Mouse (Mus musculus) erythroblast, adult 5-6 weeks (primary cell): ENCODE results near the gene Pparg. TPM values are rescaled to one million over a fixed set of nuclear protein-coding genes. Genes with fewer than 3 reads are reported as not detected.

Experiments used
- ATAC-seq: replicated peaks from 2 replicates; pipeline ENCODE4 v1.8.0; 2016; ENCODE audit warnings: moderate number of reproducible peaks, mild to moderate bottlenecking, moderate TSS enrichment, inconsistent platforms; ENCODE audit not compliant: poor library complexity, low FRiP score, severe bottlenecking
- total RNA-seq, 2 experiments: library from RNA; stranded (forward) in 1 of 2; stranded (reverse) in 1 of 2; fragments of 150-400 nt in 1 of 2; fragments of 200-764, 138-1000 nt in 1 of 2; gene quantifications; 2 replicates each; pipeline versions ENCODE4 v1.2.3 to v1.2.4; 2015 to 2017; ENCODE audit warnings: low replicate concordance in 2 of 2

Pparg gene
- total RNA-seq, 2 experiments from 2014 or later, result 2.9 to 3.5 TPM

DNA sequence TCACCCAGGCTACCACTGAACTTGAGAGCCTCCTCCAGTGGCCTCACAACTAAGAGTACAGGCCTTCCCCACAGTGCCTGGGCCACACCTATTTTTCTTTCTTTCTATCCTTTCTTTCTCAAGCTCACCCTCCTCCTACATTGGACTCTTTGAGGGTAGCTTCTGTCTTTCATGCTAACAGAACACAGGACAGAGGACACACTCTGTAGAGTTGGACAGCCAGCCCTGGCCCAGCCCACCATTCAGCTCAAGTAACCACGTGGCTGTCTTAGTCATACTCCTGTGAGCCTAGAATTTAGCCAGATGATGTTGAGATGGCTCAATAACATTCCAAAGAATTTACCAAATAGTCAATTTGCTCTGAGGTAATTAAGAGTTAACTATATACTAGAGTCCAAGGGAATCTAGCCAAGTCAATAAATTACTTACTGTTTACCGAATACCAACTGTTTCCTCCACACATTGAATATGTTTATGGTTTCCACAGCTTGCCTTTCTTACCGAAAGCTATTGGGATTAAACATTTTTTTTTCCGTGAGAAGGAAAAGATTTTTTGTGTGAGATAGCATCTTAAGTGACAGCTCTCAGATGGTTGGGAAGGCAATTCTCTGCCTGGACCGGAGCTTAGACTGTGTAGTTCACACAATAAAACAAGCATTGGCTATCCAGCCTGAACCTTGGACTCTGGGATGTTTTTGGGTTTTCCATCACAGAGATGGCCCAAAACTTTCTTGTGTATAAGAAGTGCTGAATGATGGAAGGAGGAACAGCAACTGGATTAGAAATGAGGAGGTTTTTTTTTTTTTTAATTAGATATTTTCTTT is 10.9 kb upstream of the Pparg start:
- no peak for ATAC-seq

DNA sequence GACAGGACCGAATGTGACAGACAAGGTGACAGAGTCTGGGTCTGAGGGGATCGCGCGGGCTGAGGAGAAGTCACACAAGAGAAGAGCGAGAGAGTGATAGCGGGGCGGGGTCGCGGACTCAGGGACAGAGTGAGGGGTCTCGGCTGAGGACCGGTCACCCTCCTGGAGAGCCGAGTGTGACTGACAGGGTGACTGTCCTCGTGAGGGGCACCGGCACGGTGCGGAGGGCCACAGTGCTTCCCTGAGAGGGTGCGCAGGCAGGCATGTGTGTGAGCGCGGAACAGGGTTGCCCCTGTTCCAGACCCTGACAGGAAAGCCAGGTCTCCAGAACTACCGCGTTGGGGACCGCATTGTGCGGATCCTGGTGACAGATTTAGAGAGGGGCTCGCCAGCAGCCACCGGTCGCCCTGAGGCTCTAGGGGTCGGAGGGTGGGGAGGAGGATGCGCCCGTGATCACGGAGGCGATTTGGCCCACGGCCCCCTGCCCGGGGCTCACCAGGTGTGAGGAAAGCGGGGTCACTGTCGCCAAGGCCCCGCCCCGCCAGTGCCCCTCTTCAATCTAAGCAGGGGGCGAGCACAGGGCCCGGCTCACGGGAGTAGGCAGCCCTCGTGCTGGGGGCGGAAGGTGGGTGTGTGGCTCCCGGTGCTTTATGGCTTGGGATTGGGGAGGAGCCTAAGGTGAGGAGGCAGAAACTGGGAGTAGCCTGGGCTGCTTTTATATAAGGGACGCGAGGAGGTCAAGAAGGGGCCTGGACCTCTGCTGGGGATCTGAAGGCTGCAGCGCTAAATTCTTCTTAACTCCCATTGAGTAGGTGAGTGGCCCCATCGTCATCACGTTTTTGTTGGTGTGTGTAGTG is 1.1 kb downstream of the Pparg start:
- no peak for ATAC-seq

DNA sequence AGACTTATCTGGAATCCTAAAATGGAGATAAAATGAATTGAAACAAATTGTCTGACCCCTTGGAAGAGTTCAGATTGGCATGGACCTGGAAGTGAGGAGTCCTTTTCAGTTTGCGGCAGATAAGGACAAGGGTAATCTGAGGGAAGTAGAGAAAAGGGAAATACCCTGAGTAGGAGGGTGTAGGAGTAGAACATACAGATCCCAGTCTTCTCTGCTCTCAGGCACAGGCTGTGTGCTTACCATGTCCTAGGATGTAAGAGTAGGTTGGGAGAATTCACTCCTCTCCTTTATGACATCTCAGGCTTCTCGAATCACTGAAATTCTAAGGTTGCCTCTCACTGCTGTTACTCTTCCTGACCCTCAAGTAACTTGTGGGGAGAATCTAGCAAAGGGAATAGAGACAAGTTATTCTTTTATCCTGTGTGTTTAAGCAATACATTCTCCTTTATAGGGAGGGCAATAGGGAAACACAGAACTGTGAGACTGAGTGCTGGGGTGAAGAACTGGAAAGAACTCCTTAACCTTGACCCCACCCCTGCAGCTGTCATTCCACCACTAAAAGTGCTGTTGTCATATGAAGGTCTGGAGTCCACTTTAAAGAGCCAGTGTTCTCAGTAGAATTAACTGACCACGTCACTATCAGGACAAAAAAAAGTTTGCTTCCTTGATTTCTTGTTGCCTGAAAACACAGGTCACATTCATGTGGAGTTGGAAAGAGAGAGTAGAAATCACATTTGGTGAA is 6.3 kb downstream of the Pparg start:
- ATAC-seq, result no peak

DNA sequence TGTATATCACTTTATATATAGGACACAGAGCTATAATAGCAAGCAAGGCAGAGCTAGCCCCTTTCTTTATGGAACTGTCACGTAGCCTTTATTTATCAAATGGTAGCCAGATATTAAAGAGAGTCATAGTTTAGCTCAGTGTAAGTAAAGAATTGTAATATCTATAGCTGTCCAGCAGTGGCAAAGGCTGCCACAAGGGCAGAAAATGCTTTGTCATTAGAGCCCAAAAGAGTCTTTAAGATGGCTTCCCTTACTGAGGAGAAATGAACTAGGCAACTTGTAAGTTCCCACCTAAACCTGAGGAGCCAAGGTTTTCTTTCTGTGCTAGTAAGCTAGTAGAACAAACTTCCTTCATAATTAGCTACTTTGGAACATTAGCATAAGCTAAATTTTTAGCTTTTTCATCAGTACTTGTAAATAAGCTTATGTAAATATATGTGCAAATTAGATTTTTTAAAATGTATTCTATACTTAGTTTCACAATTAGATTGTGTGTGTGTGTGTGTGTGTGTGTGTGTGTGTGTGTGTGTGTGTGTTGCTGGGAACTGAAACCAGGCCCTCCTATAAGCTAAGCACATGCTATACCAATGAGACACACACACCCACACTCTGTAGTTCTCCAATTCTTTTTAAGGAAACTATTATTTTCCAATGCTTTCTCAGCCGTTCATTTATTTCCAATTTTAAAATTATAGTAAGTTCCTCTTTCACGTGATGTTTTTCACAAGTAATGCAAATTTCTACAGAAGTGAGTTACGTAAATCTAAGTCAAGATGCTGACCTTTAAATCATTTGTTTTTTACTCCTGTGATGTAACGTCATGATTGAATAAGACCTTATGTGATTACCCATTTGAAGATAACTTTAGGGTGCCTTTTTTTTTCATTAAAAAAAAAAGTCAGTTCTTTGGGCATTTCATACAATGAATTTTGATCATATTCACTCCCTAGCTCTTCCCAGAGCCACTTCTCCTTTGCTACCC is 14.4 kb downstream of the Pparg start:
- ATAC-seq, result no peak

DNA sequence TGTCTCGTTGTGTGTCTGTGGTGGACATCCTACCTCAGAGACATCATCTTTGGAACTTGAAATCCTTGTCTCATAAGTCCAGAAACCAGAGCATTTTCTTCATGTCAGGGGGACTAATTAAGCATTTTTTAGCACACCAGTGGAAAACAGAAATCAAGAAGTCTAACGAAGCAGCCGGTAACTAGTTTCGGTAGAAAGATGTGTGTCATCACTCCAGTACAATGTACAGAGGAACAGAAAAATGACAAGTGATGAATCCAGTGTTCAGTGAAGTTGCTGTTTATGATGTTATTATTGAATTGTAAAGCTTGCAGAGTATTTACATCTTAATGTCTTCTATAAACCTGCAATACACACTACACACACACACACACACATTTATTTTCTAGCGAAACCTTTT is 19.8 kb downstream of the Pparg start:
- no peak for ATAC-seq

DNA sequence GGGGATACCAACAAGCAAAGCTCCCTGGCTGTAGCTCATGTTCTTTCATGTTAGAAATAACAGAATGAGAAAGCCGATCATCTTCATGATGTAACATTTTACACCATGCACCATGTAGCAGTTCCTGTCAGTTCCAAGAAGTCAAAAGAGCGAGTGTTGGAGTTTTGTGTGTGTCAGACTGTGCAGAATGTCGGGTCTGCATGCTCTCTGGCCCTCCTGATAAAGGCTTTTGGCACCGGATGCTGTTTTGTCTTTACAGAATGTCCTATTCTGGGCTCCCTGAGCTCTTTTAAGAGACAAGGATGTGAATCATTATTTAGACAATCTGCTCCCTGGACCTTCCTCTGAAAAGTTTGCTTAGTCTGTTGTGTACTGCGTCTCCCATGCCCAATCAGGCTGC is 22.0 kb downstream of the Pparg start:
- ATAC-seq, result no peak

DNA sequence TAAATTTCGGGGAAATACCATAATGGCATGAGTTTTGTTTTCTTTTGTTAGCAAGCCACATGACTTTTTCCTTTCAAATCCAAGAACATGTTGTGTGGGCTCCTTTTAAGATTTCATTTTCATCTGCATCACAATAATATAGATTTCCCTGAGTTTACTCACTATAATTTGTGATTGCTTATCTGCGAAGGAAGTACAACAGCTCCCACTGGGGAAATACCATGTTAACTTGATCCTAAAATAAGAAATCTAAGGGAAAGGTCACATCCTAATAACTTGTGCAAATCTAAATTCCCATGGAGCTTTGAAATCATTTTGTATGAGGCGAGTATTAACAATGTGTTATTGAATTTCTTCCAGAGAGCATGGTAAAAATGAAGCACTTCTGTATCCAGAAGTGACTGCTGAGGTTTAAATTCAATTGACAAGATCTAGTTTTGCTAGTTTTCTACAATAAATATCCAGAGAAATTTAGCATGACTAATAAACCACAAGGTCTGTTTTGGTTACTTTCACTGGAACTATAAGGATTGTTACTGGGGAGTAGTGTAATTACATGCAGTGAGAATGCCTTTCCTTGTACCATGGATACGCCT is 29.3 kb downstream of the Pparg start:
- no peak for ATAC-seq

DNA sequence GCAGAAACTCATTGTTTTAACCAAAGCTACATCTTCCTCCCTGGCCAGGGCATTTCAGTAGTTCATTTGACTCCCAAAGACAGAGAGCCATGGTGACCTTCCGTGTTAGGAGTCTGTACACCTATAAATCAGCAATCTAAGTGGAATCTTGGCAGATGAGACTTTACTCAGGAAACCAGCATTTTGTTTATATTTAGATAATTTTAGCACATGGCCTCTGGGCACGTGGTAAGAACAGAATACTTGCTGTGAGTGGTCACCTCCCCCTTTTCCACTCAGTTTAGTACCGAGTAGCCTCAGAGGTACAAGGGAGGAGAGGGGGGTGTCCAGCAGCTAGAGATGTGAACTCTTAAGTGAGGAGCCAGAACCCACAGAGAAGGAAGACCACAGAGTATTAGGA is 36.2 kb downstream of the Pparg start:
- no peak for ATAC-seq

DNA sequence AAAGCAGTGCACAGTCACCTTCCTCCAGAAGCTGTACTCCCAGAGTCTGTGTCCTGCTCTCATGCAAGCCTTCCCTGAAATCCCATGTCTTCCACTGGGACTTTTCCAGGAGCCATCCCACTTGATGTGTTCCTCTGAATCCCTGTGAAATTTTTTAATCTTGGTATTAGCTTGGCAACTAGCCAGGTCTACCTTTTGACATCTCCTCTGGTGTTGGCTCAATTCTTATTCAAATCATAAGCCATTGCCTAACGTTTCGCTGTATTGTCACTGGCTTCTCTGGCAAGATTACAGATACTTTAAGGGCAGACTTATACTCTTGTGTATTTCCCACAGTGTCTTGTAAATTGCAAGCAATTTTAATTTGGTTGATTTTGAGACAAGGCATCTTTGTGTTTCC is 43.6 kb downstream of the Pparg start:
- ATAC-seq, result no peak

DNA sequence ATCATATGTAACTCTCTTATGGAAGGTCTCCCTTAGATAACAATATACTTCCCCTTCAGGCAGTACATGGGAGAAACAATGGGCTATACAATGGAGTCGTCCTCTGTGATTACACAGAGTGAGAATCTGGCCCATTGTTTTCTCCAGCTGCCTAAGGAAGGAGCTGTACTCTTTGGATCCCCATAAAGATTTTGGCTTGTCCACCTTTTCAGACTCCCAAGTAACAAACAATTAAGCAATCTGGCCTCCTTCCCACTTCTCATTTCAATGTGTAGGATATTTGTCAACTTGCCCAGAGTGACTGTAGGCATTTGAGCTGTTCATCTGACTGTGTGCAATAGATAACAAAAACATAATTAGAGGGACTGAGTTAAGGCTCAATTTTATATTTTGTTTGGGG is 50.7 kb downstream of the Pparg start:
- no peak for ATAC-seq

DNA sequence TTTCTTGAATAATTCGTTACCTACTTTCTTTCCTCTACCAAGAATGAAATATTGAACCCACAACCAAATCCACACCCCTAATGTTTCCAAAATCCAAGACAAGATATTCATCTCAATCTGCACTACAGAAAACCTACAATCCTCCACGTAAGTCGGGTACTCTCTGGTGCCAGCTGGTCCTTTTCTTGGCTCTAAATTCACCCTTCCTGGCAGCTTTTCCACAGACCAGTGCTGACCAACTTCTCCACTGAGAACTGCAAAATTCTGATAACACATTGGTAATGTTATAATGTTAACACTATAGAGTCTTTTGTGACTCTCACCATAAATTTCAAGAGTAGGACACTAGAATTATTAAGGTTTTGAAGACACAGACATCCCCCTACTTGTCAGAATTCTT is 57.4 kb downstream of the Pparg start:
- ATAC-seq, result no peak

DNA sequence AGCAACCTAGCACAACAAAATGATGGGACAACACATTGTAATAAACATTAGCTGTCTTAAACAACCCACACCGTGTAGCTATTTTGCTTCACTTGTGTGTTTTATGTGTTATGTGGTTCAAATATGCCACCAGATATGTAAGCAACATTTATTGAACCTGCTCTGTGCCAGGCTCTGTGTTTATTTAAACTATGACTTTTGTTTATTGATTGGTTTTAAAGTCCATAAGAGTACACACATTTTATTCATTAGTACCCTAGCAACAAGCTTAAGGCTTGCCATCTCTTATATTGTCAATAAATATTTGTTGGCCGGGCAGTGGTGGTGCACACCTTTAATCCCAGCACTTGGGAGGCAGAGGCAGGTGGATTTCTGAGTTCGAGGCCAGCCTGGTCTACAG is 58.2 kb downstream of the Pparg start:
- no peak for ATAC-seq

DNA sequence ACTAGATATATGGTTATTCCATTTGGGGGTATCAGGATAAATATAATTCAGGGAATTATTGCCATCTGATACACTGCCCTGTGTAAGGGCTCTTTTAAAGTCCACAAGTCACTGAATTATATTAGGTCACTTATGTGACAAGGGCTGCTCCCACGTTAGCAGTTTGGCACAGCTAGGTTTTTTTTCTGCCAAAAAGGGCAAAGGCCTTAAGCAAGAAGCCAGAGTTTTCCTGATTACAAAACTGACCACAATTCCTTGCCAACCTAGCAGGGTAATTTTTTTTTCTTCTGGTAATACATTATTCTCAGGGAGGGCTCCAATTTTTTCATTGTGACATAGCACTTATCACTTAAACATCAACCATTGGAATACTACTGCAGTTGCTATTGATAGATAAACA is 60.2 kb downstream of the Pparg start:
- ATAC-seq, result no peak

DNA sequence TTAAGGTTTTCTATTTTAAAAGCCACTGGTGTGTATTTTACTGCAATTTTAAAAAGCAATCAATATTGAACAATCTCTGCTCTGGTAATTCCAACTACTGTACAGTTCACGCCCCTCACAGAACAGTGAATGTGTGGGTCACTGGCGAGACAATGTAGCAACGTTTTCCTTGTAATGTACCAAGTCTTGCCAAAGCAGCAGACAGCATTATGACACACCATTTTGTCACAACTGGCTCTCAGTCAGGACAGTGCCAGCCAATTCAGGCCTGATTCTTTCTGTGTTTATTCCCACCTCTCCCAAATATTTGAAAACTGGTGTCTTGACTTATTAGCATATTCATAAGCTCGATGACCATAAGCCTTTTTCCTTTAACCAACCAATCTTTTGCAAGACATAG is 60.9 kb downstream of the Pparg start:
- no peak for ATAC-seq

DNA sequence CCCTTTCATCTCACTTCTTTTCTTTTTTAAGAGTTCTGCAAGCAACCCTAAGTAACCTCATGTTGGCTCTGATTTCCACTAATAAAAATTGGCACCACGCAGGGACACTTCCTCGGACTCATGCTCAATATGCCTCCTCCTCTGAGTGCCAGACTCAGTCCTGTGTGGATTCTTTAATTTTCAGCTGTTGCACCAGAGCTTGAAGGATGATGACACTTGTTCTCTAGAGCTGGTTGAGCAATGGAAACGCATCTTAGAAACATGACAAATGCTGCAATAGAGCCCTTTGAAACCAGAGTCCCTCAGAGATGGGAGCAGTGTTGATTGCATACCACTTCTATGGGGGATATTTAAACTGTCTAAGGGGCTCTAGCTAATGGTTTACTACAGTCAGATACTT is 63.7 kb downstream of the Pparg start:
- no peak for ATAC-seq

DNA sequence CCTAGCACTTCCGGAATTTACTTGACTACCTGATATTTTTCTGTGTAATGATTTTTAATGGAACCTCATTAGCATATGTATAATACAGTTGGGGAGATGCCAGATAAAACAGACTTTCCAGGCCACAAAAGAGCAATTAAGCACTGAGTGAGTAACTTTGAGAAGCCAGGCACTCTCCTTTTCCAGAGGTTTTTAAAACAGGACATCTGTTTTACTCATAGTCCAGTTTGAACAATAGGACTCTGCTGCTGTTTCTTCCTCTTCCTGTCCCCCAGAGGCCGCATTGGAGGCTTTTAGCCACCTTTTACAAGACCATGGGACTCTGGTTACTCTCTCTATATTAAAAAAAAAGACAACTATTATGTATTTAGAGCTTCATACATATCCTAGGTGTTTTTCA is 72.0 kb downstream of the Pparg start:
- no peak for ATAC-seq

DNA sequence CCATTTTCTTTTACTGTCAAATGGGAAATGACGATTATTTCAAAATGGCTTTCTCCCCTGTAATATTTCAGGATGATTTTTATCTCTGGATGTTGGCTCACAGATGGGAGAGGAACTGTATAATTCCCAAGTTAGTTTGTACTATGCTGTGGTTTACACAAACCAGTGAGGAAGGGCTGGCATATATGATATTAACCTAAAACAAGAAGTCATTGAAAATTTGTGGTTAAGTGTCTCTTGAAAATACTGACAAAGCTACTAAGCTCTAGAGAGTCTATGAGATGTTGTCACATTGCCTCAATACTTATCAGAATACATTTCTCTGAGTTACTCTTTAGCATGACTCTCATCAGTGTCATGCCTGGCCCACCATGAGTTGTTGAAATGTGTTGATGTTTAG is 73.3 kb downstream of the Pparg start:
- ATAC-seq, result no peak

DNA sequence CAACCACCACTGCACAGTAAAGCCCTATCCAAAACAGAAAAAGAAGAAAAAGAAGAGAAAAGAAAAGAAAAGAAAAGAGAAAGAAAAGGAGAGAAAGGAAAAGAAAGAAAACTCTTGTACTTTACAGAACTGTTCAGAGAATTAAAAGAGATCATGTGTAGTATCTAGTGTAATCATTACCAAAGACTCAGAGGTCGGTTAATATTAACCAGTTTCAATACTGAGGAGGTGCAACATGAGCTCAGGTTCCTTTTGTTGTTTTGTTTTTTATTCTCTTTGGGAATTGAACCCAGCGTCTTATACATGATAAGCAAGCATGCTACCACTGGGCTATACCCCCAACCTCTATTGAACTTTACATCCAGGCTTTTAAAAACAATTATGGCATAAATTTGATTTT is 74.1 kb downstream of the Pparg start:
- no peak for ATAC-seq
